Mouse (Mus musculus): ENCODE results near the gene Olfml3. TPM values are rescaled to one million over a fixed set of nuclear protein-coding genes. Genes with fewer than 3 reads are reported as not detected.

The Olfml3 gene
- total and polyA plus RNA-seq, 2 experiments from 2014 or later, result 10.6 to 20.5 TPM

DNA sequence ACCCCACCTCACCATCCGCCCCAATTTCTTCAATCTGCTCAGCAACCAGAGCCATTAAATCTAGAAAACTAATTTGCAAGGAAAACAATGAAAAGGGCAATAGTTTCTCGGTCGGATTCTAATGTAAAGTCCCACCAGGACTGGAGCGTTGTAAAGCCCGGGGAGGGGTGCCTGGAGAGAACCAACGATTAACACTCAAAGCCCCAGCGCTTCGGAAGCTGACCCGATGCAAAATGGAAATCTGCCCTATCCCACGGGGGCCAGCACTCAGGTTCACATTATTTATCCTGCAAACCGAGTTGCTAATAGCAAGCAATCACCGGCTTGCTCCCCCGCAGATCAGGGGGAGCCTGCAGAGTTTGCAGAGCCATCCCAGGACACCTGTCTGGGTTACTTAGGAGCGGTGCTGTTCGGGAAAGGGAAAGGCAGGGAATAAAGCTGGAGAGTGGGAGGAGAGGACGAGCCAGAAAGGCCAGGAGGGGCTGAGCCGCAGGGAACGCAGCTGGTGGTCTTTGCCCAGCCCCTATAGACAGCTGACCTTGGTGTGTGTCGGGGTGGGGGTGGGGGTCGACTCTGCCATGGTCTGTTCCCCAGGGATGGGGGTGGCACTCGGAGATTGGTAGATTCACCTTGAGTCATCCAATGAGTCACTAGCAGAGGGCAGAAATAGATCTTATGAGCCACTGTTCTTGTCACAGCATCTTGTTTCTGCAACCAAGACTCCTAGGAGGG is 54.4 kb downstream of the Olfml3 start:
- Histone ChIP-seq H3K4me2 (ENCODE audit: low read depth, low read length) (no peak overlapping the region), H3K27ac (ENCODE audit: low read depth) (no peak overlapping the region), H3K9ac (replicated peaks; ENCODE audit: low read depth, low read length) (no peak overlapping the region), H3K9me3 (replicated peaks; ENCODE audit: control insufficient read depth, low read length) (no peaks in the 10 kb centered on the region), H3K4me3 (ENCODE audit: low read depth, low read length) (no peak overlapping the region), H3K4me1 (ENCODE audit: control insufficient read depth, insufficient read depth) (no peaks in the 10 kb centered on the region), H3K27me3 (ENCODE audit: control insufficient read depth, insufficient read depth, low read length) (0 out of 2 replicates have a peak, but pooled peaks cover 8% of the 10 kb centered on the region), H3K36me3 (replicated peaks; ENCODE audit: control insufficient read depth, insufficient read depth, low read length) (no peaks in the 10 kb centered on the region)
- DNase-seq (ENCODE audit: low spot score) (no peak), ATAC-seq (ENCODE audit: insufficient read depth, low read depth) (no peak)
- WGBS, result 13% methylated on average over 21 of the region's 21 CpGs
- no peak for TF ChIP-seq CTCF (IDR thresholded peaks at IDR 0.05; ENCODE audit: low read depth)
- TF ChIP-seq EP300 (IDR thresholded peaks at IDR 0.05; ENCODE audit: low read depth), result no peak

DNA sequence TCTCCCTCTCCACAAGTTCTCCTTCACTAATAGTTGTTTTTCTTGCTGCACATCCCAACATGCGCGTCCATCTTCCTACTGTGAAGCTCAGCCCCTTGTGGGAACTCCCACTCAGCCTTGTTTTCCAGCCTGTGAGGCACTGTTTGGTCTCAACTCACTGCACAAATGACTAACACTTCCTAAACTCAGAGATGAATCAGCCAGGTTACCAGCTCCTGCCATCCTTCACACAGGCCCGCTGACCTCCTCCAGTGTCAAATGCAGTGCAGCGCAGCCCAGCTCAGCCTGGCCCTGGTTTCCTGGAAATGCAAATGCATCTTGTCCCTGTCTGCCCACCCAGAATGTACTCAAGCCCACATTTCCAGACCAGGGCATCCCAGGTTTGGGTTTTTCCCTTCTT is 55.3 kb downstream of the Olfml3 start:
- H3K27ac ChIP-seq (ENCODE audit: low read depth), result no peak overlapping the region
- H3K4me2 ChIP-seq (ENCODE audit: low read depth, low read length), result no peak overlapping the region
- no peaks in the 10 kb centered on the region for H3K4me1 ChIP-seq (ENCODE audit: control insufficient read depth, insufficient read depth)
- WGBS, result 59% methylated on average over 4 of the region's 4 CpGs
- H3K36me3 ChIP-seq (replicated peaks; ENCODE audit: control insufficient read depth, insufficient read depth, low read length), result no peaks in the 10 kb centered on the region
- H3K27me3 ChIP-seq (ENCODE audit: control insufficient read depth, insufficient read depth, low read length), result 0 out of 2 replicates have a peak, but pooled peaks cover 8% of the 10 kb centered on the region
- ATAC-seq (ENCODE audit: insufficient read depth, low read depth), result no peak
- no peak overlapping the region for H3K9ac ChIP-seq (replicated peaks; ENCODE audit: low read depth, low read length)
- H3K9me3 ChIP-seq (replicated peaks; ENCODE audit: control insufficient read depth, low read length), result no peaks in the 10 kb centered on the region
- no peak overlapping the region for H3K4me3 ChIP-seq (ENCODE audit: low read depth, low read length)
- TF ChIP-seq EP300 (IDR thresholded peaks at IDR 0.05; ENCODE audit: low read depth) (no peak), CTCF (IDR thresholded peaks at IDR 0.05; ENCODE audit: low read depth) (no peak)
- DNase-seq (ENCODE audit: low spot score), result no peak

DNA sequence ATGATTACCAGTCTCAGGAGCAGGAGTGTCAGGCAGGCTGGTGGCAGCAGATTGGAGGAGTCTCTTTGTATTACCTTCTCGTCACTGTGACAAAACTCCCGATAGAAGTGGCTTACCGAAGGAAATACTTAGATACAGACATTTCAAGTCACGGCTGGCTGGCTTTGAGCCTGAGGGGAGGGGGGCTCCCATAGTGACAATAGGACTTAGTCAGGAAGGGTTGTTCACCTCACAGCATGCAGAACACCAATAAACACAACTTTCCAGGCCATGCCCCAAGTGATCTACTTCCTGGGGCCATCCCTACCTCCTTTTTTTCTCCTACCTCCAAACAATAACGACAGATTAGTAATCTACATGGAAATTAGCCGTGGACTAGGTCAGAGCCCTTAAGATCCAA is 59.0 kb downstream of the Olfml3 start:
- TF ChIP-seq EP300 (IDR thresholded peaks at IDR 0.05; ENCODE audit: low read depth) (no peak), CTCF (IDR thresholded peaks at IDR 0.05; ENCODE audit: low read depth) (no peak)
- no peaks in the 10 kb centered on the region for H3K36me3 ChIP-seq (replicated peaks; ENCODE audit: control insufficient read depth, insufficient read depth, low read length)

DNA sequence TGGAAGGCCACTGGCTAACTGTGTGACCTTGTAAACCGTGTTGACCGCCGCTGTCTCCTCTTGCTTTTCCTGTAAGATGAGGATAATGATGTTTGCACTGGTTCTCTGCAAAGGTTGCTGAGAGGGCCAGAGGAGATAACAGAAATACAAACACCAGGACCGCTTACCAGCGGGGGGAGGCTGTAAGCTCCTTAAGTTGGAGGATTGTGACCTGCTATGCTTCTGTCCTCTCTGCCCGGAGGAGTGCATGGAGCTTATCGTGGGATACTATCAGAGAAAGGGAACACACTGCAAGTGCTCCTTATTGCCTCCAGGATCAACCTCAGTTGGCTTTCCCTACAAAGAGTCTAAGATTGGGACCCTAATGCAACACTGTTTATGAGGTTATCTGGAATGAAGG is 65.1 kb downstream of the Olfml3 start:
- Histone ChIP-seq H3K27ac (ENCODE audit: low read depth) (no peak overlapping the region), H3K36me3 (replicated peaks; ENCODE audit: control insufficient read depth, insufficient read depth, low read length) (no peaks in the 10 kb centered on the region), H3K9ac (replicated peaks; ENCODE audit: low read depth, low read length) (no peak overlapping the region), H3K4me1 (ENCODE audit: control insufficient read depth, insufficient read depth) (no peaks in the 10 kb centered on the region), H3K4me2 (ENCODE audit: low read depth, low read length) (no peak overlapping the region), H3K9me3 (replicated peaks; ENCODE audit: control insufficient read depth, low read length) (no peaks in the 10 kb centered on the region), H3K27me3 (ENCODE audit: control insufficient read depth, insufficient read depth, low read length) (no peaks in the 10 kb centered on the region), H3K4me3 (ENCODE audit: low read depth, low read length) (no peak overlapping the region)
- TF ChIP-seq CTCF (IDR thresholded peaks at IDR 0.05; ENCODE audit: low read depth) (no peak), EP300 (IDR thresholded peaks at IDR 0.05; ENCODE audit: low read depth) (no peak)
- DNase-seq (ENCODE audit: low spot score) (no peak), ATAC-seq (ENCODE audit: insufficient read depth, low read depth) (no peak)
- 11% methylated on average over 7 of the region's 7 CpGs for WGBS

More for the DNA sequence above, 59.0 kb downstream of the Olfml3 start:
- ATAC-seq (ENCODE audit: insufficient read depth, low read depth) (no peak), DNase-seq (ENCODE audit: low spot score) (no peak)
- Histone ChIP-seq H3K27me3 (ENCODE audit: control insufficient read depth, insufficient read depth, low read length) (0 out of 2 replicates have a peak, but pooled peaks cover 8% of the 10 kb centered on the region), H3K4me1 (ENCODE audit: control insufficient read depth, insufficient read depth) (no peaks in the 10 kb centered on the region), H3K27ac (ENCODE audit: low read depth) (no peak overlapping the region), H3K9me3 (replicated peaks; ENCODE audit: control insufficient read depth, low read length) (no peaks in the 10 kb centered on the region), H3K4me2 (ENCODE audit: low read depth, low read length) (no peak overlapping the region), H3K4me3 (ENCODE audit: low read depth, low read length) (no peak overlapping the region), H3K9ac (replicated peaks; ENCODE audit: low read depth, low read length) (no peak overlapping the region)
- 49% methylated on average over 6 of the region's 6 CpGs for WGBS

Other genes with a start within 250 kb of the Olfml3 start
- gene Syt6, start 162.8 kb downstream of the Olfml3 start, total RNA-seq (2014; rRNA removed; ENCODE audit: low replicate concordance), result not detected in 2 replicates
- gene Syt6, start 162.8 kb downstream of the Olfml3 start, polyA plus RNA-seq (2015; fragmentation: Nextera tagmentation; extraction: Ambion mirVana), result not detected in 2 replicates
- not detected in 2 replicates for gene Atg4a-ps, start 91.9 kb downstream of the Olfml3 start, total RNA-seq (2014; rRNA removed; ENCODE audit: low replicate concordance)
- 0.07 and 0.10 TPM in 2 replicates for gene Atg4a-ps, start 91.9 kb downstream of the Olfml3 start, polyA plus RNA-seq (2015; fragmentation: Nextera tagmentation; extraction: Ambion mirVana)
- not detected in 2 replicates for gene Gm10964, start 1.4 kb upstream of the Olfml3 start, total RNA-seq (2014; rRNA removed; ENCODE audit: low replicate concordance)
- not detected in 2 replicates for gene Gm10964, start 1.4 kb upstream of the Olfml3 start, polyA plus RNA-seq (2015; fragmentation: Nextera tagmentation; extraction: Ambion mirVana)
- 56.9 and 61.1 TPM in 2 replicates for gene Hipk1, start 53.6 kb upstream of the Olfml3 start, total RNA-seq (2014; rRNA removed; ENCODE audit: low replicate concordance)
- 6.1 and 7.0 TPM in 2 replicates for gene Hipk1, start 53.6 kb upstream of the Olfml3 start, polyA plus RNA-seq (2015; fragmentation: Nextera tagmentation; extraction: Ambion mirVana)
- 3.5 and 3.9 TPM in 2 replicates for gene Dclre1b, start 71.4 kb upstream of the Olfml3 start, total RNA-seq (2014; rRNA removed; ENCODE audit: low replicate concordance)
- gene Dclre1b, start 71.4 kb upstream of the Olfml3 start, polyA plus RNA-seq (2015; fragmentation: Nextera tagmentation; extraction: Ambion mirVana), result 13.5 and 14.2 TPM in 2 replicates
- gene Ap4b1, start 71.5 kb upstream of the Olfml3 start, total RNA-seq (2014; rRNA removed; ENCODE audit: low replicate concordance), result 14.5 and 38.1 TPM in 2 replicates
- gene Ap4b1, start 71.5 kb upstream of the Olfml3 start, polyA plus RNA-seq (2015; fragmentation: Nextera tagmentation; extraction: Ambion mirVana), result 14.5 and 14.9 TPM in 2 replicates
- 0.50 TPM in 1 of 2 replicates, not detected in the other for gene Gm43064, start 71.6 kb upstream of the Olfml3 start, total RNA-seq (2014; rRNA removed; ENCODE audit: low replicate concordance)
- gene Gm43064, start 71.6 kb upstream of the Olfml3 start, polyA plus RNA-seq (2015; fragmentation: Nextera tagmentation; extraction: Ambion mirVana), result 0.37 TPM in 1 of 2 replicates, not detected in the other
- gene Bcl2l15, start 94.6 kb upstream of the Olfml3 start, total RNA-seq (2014; rRNA removed; ENCODE audit: low replicate concordance), result not detected in 2 replicates
- 0.15 and 0.25 TPM in 2 replicates for gene Bcl2l15, start 94.6 kb upstream of the Olfml3 start, polyA plus RNA-seq (2015; fragmentation: Nextera tagmentation; extraction: Ambion mirVana)
- 0.11 TPM in 1 of 2 replicates, not detected in the other for gene Ptpn22, start 121.8 kb upstream of the Olfml3 start, total RNA-seq (2014; rRNA removed; ENCODE audit: low replicate concordance)
- gene Ptpn22, start 121.8 kb upstream of the Olfml3 start, polyA plus RNA-seq (2015; fragmentation: Nextera tagmentation; extraction: Ambion mirVana), result 0.77 and 0.84 TPM in 2 replicates
- gene Rsbn1, start 176.1 kb upstream of the Olfml3 start, total RNA-seq (2014; rRNA removed; ENCODE audit: low replicate concordance), result 5.2 and 7.9 TPM in 2 replicates
- 4.7 and 4.8 TPM in 2 replicates for gene Rsbn1, start 176.1 kb upstream of the Olfml3 start, polyA plus RNA-seq (2015; fragmentation: Nextera tagmentation; extraction: Ambion mirVana)
- 6.2 and 10.1 TPM in 2 replicates for gene Phtf1, start 230.1 kb upstream of the Olfml3 start, total RNA-seq (2014; rRNA removed; ENCODE audit: low replicate concordance)
- 6.6 and 7.8 TPM in 2 replicates for gene Phtf1, start 230.1 kb upstream of the Olfml3 start, polyA plus RNA-seq (2015; fragmentation: Nextera tagmentation; extraction: Ambion mirVana)